Mouse (Mus musculus) urinary bladder, postnatal 10 days (tissue): ENCODE results near the gene Cemip.
A peak's percentile ranks its signal among the peaks of the same experiment; 100 is the strongest.

Experiments used
- DNase-seq: peaks from one replicate; pipeline ENCODE4 v3.0.0; 2022; ENCODE audit warnings: low spot score

Gene Cemip

DNA sequence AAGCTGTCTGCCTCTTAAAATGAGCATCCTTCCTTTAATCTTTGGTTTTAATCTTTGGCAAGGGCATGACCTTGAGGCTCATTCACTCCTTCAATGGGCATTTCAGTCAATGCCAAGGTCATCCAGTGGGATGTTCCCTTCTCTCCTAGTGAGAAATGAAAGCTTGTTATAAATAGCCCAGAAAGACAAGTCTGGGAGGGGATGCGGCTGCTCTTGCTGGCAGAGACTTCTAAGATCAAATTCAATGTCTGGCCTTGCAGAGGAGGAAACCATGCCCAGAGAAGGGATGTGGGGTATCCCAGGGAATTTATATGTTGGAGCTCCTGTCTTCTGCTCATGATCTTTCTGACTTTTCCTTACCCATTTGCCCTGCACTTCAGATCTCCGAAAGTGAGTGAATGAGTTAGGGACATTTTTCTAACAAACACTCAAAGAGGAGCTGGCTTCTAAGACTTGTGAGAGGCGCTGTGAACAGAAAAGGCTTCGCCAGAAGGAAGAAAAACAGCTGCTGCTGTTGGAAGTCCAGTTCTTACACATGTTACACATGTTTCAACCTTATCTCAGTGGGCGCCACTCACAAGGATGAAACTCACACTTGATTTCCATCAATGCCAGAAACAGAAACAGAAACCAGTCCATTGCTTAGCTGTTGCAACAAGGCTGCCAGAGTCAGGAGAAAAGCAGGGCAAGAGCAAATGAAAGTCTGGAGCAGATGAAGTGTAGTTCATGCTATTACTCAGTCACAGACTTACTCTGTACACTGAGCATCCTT lies 120.1 kb downstream of the Cemip start:
- no peak for DNase-seq

GRCm38 (mm10) chr7:83965181-83965580 lies 121.1 kb downstream of the Cemip start:
- DNase-seq: no peak

- no peak for DNase-seq
Observed at GRCm38 (mm10) chr7:83952511-83952910, 133.8 kb downstream of the Cemip start.

- no peak for DNase-seq
Observed at GRCm38 (mm10) chr7:83951327-83951726, 135.0 kb downstream of the Cemip start.

- DNase-seq: no peak
Observed at GRCm38 (mm10) chr7:83949662-83950061, 136.6 kb downstream of the Cemip start.

- DNase-seq: no peak
Observed at GRCm38 (mm10) chr7:83948743-83949142, 137.6 kb downstream of the Cemip start.

GRCm38 (mm10) chr7:83941701-83942101 lies 144.6 kb downstream of the Cemip start:
- DNase-seq: no peak

DNA sequence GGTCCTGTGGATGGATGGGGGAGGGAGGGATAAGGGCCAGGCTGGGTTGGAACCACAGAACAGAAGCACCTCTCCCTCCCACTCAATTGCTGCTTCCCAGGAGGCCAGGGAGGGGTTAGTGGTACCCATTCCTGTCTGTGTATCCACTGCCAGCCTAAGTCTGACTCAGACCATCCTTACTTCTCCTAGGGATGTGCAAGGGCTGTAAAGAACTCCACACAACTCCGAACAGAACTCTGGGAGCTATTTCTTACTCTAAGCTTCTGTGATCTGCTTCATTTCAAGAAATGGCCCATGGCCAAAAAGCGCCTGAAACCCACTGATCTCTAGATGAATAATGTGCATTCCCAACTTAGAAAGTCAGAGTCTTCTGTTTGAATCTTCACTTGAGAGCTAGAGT lies 146.2 kb downstream of the Cemip start:
- no peak for DNase-seq

DNA sequence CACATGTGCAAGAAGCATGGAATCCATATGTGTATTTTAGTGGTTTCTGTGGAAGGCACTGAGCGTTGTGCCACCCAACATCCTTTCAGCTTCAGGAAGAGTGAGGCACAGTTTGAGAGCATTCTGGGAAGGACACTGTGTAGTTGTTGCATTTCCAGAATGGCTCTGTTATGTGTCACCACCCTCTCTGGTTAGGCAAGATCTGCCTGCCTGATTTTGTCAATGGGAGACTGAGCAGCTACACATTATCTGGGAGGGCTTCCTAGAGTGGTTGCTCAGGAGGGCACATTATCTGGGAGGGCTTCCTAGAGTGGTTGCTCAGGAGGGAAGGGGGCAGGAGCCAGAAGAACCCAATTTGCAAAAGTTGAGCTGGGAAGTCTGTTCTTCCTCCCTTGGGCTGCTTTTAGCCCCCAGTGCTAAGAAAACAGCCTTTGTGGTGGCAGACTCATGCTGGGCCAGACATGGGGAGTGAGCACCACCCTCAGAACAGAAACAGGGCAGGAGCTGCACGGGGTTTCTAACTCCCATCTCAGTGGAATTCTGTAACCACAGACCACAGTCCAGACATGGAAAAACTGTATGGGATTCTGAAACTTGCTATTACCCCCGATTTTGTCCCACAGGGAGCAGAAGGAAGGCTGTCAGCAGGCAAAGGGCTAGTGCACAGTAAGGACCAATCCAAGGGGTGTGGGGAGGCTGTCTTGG lies 147.1 kb downstream of the Cemip start:
- no peak for DNase-seq

GRCm38 (mm10) chr7:83921637-83922036 lies 164.7 kb downstream of the Cemip start:
- no peak for DNase-seq

GRCm38 (mm10) chr7:83920241-83920640 lies 166.1 kb downstream of the Cemip start:
- DNase-seq: no peak

- DNase-seq: peak; percentile 60
Observed at GRCm38 (mm10) chr7:83914566-83914965, 171.7 kb downstream of the Cemip start.

- no peak for DNase-seq
Observed at GRCm38 (mm10) chr7:83913995-83914394, 172.3 kb downstream of the Cemip start.

GRCm38 (mm10) chr7:83913405-83913932 lies 172.8 kb downstream of the Cemip start:
- no peak for DNase-seq

GRCm38 (mm10) chr7:83911909-83912308 lies 174.4 kb downstream of the Cemip start:
- DNase-seq: no peak

DNA sequence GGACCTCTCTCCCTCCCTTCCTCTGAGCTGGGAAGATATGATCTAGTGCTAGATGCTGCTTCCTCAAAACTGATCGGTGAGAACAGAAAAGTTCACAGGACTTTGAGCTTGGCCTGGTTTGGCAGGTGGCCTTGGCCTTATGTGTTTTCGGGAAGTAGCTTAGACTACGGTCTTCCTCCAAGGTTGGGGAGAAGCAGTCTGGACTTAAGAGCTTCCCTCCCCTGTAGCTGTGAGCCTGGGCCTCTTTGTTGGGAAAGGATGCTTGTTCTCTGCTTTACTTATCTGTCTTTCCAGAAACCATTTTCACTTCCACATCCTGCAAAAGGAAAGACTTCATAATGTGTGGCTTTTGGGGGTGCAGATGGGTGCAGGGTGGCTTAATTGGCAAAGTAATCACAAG lies 181.5 kb downstream of the Cemip start:
- no peak for DNase-seq

DNA sequence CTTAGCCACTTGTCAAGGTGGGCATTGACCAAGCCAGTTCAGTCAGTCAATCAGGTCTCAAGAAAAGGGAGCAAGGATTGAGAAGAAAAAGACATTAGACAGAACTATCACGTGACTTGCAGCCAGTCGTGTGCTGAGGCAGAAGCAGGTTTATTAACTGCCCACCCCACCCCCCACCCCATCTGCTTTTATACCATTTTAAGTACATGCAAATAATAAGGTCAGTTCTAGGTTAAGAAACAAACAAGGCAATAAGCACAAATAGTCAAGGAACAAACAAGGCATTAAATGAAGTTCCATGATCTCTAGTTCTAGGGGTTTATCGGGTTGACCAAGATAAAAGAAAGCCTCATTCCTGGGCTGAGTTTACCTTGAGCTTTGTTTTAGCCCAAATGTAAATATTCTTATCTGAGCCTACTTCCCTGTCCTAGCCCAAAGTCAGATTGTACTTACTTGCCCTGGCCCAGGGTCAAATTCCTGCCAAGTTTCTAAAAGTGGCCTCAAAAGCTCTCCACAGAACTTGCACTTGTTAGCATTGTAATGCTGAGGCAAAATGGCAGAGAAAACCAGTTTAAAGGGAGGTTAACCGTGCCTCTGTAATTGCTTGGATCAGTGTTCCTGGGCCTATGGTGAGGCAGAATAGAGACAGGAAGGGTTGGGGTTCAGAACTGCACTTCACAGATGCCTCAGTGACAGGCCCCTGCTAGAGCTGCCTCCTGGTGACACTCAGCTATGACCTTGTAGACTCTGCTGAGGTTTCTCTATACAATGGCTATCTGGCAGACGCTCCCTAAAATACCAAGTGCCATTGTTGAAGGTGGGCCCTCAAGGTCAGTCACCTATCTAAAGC lies 183.8 kb downstream of the Cemip start:
- DNase-seq: no peak

DNA sequence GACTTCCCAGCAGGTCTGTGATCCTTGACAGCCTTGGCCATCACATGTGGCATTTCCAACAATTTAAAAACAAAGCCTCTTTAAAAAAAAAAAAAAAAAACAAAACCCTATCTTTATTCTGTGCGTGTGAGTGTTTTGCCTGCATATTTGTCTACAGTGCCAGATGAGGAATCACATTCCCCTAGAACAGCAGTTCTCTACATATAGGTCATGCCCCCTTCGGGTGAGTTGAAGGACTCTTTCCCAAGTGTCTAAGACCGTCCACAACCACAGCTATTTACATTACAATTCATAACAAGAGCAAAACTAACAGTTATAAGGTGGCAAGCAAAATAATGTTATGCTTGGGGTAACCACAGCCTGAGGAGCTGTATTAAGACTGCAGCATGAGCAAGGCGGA lies 184.9 kb downstream of the Cemip start:
- DNase-seq: no peak

- no peak for DNase-seq
Observed at GRCm38 (mm10) chr7:83900519-83900918, 185.8 kb downstream of the Cemip start.

- no peak for DNase-seq
Observed at GRCm38 (mm10) chr7:83898267-83898666, 188.0 kb downstream of the Cemip start.

DNA sequence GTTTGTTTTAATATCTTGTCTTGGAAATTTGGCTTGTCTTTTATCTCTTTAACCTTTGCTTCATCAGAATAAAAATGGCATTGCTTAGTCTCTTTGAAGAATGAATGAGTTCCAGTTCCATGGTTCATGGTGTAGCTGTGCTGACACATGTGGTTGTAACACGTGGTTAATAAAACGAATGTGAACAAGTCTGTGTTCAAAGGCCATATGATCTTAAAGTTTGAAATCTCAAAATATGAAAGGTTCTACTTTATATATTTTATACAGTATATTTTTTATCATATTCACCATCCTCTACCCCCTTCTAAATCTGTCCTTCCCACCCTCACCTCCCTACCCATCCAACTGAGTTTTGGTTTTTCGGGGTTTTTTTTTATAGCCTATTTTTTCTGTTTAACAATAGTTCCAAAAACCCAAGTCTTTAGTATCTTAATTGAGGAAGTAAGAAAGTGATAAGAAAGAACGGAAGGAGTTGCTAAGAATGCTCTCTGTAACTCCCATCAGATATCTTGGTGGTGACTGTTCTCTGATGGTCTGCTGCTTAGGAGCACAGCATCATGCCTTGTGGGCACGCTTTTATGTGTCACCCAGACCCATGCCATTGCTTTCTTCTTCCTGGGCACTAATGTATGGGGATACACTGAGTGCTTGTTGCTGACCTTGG lies 190.1 kb downstream of the Cemip start:
- no peak for DNase-seq

GRCm38 (mm10) chr7:83894348-83894747 lies 192.0 kb downstream of the Cemip start:
- DNase-seq: no peak
